Mouse (Mus musculus) inflammation-experienced regulatory T-cells, adult 16 weeks (primary cell): Measurements from ENCODE around the gene Ceacam18. TPM values are rescaled to one million over a fixed set of nuclear protein-coding genes. Genes with fewer than 3 reads are reported as not detected.

Experiments
- polyA plus RNA-seq: library from polyadenylated mRNA; unstranded; fragments of 100-300 nt; shearing (Covaris generic); gene quantifications from one replicate; pipeline ENCODE4 v1.2.1, GENCODE M21; 2017

The Ceacam18 gene
- not detected for polyA plus RNA-seq

GRCm38 (mm10) chr7:43634500-43634899, at the start of gene Ceacam18:
Ceacam18 (plus strand) TSS chr7:43634707.

GRCm38 (mm10) chr7:43606896-43607742, 27.4 kb upstream of the Ceacam18 start, which contains the start of gene Zfp819:
Zfp819 (plus strand) TSS chr7:43607169.

DNA sequence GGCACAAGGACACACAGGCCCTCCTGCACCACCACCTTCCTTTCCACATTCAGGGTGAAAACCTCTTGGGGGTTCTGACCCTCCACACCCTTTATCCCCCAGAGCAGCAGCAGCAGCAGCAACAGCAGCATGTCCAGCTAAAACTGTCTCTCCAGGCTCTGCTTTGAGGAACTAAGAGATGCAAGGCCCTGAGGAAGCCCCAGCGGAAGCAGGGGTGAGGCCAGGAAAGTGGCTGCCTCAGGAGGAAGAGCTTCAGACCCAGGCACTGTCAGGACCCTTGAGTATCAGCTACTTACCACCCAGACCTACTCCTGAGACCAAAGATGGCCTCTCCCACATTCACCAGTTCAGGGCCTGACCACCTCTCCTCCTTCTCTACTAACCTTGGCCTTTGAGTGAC, 25.5 kb downstream of the Ceacam18 start, which contains the start of gene Siglece:
TSS of gene Siglece (minus strand) at position 160 of the 400 bp plus-strand sequence.

DNA sequence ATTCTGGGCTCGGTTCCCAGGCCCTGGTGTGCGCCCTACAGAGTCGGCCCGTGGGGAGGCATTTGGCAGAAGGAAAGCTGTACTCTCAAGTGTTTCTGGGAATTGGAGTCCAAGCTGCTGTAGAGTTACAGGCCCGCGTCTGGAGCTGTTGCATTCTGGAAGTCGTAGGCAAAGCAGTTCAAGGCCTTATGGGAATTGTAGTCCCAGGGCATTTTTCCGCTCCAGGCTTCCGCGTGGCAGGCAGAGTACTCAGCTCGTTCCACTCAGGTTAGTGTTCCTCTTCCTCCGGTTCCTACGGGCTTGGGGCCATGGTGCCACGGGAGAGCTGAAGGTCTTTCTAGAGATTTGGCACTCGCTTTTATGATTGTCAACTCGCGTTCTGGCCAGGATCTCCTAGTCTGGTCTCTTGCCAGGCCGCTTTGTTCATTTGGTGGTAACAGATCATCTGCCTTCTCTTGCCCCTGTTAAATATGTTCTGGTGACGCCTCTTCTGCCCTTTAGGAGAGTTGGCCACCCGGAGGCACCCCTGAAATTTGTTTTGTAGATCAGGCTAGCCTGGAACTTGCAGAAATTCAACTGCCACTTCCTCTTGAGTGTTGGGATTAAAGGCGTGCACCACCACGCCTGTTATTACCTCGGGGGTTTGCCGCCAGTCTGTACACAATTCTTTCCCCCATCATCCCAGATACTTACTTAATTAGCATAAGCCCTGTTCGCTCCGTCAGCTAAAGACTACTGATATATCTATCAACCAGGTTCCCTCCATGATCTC, 37.5 kb downstream of the Ceacam18 start, which contains the start of gene Ctu1:
TSS of gene Ctu1 (plus strand) at position 208 of the 772 bp plus-strand sequence.

DNA sequence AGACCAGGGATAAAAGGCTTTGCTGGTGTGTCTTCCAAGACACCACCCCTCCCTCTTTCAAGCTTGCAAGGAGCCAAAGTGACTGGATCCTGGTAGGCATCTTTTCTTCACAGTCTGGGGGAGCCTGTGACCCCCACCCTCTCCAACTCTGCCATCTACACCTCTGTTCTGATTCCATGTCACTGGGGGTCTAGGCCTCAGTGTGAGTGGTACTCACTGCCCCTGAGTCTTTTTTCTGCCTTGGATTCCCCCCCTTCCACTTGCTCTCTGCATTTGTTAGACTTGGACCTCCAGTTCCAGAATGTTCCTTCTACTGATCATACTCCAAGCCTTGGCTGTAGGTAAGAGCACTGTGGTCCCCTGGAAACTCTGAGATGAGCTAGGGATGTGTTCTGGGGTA, 55.6 kb downstream of the Ceacam18 start, which contains the start of gene Klk14:
TSS of gene Klk14 (plus strand) at position 301 of the 400 bp plus-strand sequence.

Other genes with a start within 250 kb of the Ceacam18 start
- gene Siglecg, start 226.5 kb upstream of the Ceacam18 start, polyA plus RNA-seq: 1.4 TPM
- gene Lim2, start 207.0 kb upstream of the Ceacam18 start, polyA plus RNA-seq: not detected
- gene Nkg7, start 197.6 kb upstream of the Ceacam18 start, polyA plus RNA-seq: 124 TPM
- gene Cldnd2, start 193.9 kb upstream of the Ceacam18 start, polyA plus RNA-seq: 0.45 TPM
- gene Etfb, start 190.6 kb upstream of the Ceacam18 start, polyA plus RNA-seq: 154 TPM
- gene Gm45233, start 190.6 kb upstream of the Ceacam18 start, polyA plus RNA-seq: not detected
- 8.1 TPM for gene Vsig10l, start 171.6 kb upstream of the Ceacam18 start, polyA plus RNA-seq
- gene Iglon5, start 144.6 kb upstream of the Ceacam18 start, polyA plus RNA-seq: 0.29 TPM
- not detected for gene 4931406B18Rik, start 128.8 kb upstream of the Ceacam18 start, polyA plus RNA-seq
- gene Cd33, start 90.3 kb upstream of the Ceacam18 start, polyA plus RNA-seq: 0.27 TPM
- gene Zfp658, start 72.5 kb upstream of the Ceacam18 start, polyA plus RNA-seq: 6.2 TPM
- gene Zfp719, start 55.1 kb upstream of the Ceacam18 start, polyA plus RNA-seq: 15.6 TPM
- gene Zfp819, start 27.5 kb upstream of the Ceacam18 start, polyA plus RNA-seq: not detected
- 1.8 TPM for gene Siglece, start 25.5 kb downstream of the Ceacam18 start, polyA plus RNA-seq
- gene Ctu1, start 37.3 kb downstream of the Ceacam18 start, polyA plus RNA-seq: 5.2 TPM
- gene Klk14, start 55.7 kb downstream of the Ceacam18 start, polyA plus RNA-seq: not detected
- gene Klk13, start 77.9 kb downstream of the Ceacam18 start, polyA plus RNA-seq: not detected
- not detected for gene Klk12, start 134.2 kb downstream of the Ceacam18 start, polyA plus RNA-seq
- gene Klk11, start 139.9 kb downstream of the Ceacam18 start, polyA plus RNA-seq: not detected
- 0.21 TPM for gene Klk10, start 146.3 kb downstream of the Ceacam18 start, polyA plus RNA-seq
- gene Klk9, start 157.2 kb downstream of the Ceacam18 start, polyA plus RNA-seq: 0.99 TPM
- 109 TPM for gene Klk8, start 162.9 kb downstream of the Ceacam18 start, polyA plus RNA-seq
- gene Klk7, start 176.6 kb downstream of the Ceacam18 start, polyA plus RNA-seq: not detected
- not detected for gene Klk6, start 189.8 kb downstream of the Ceacam18 start, polyA plus RNA-seq
- gene Klk5, start 207.3 kb downstream of the Ceacam18 start, polyA plus RNA-seq: not detected
- gene Klk4, start 246.5 kb downstream of the Ceacam18 start, polyA plus RNA-seq: not detected